Comparison of ENCODE assay signal across 28 mouse cellular contexts in the genomic region with DNA sequence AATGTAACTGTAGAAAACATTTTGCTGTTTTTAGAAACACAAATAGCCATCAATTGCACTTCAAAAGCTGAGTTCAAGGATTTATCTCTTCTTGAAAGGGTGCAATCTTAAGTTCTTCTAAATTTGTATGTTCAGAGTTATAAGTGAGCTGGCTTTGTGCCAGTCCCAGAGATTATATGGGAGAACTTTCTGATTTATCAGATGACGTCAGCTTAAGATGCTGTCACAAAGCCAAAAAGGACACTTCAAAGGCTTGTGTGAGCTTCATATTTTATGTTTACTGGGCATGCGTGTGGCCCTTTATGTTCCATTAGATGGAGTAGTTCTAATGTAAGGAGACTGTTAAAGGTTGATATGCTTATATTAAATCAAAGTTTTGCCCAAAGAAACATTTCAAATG.
DNase-seq lines count a peak whose midpoint lies in the region; ATAC-seq and TF ChIP-seq lines count a peak whose summit lies in the region.
"Had no signal": no experiment of that assay in that cellular context is flagged by ENCODE, and none has a peak within 500 bp of the region (broad histone marks: within the 10 kb centered on the region; RNA-seq: fewer than 3 reads in every experiment).

No protein-coding gene starts in this region.

- no peak overlapping the region for H3K27ac ChIP-seq in limb, embryonic 14.5 days (replicated peaks; ENCODE audit: low read depth, low read length)
- no peak overlapping the region for H3K27ac ChIP-seq in limb, embryonic 10.5 days
- H3K27ac ChIP-seq in kidney, adult 2 months (ENCODE audit: insufficient read depth, low read depth, low read length), result no peak overlapping the region
- H3K27ac ChIP-seq: embryonic facial prominence, embryonic 10.5 days; embryonic facial prominence, embryonic 13.5 days; forebrain, embryonic 12.5 days; forebrain, embryonic 15.5 days; heart, embryonic 15.5 days; hindbrain, embryonic 10.5 days; hindbrain, embryonic 13.5 days; intestine, embryonic 15.5 days had no signal

- peak; percentile 4 for DNase-seq in adrenal gland, postnatal 10 days
- no peak for DNase-seq in adrenal gland, adult 8-10 months
- DNase-seq in limb, embryonic 14.5 days (ENCODE audit: low spot score), result peak; percentile 9
- DNase-seq in limb, embryonic 10.5 days (ENCODE audit: low spot score), result no peak
- DNase-seq in adrenal gland, postnatal 36 days, result peak; percentile 0 to 1
- DNase-seq in kidney, adult 2 months, result no peak
- DNase-seq: cerebellum, adult 11-12 months; cerebellum, adult 8-10 months; cerebellum, postnatal 10 days; cerebellum, postnatal 36 days; embryo, embryonic 11 days; gastrocnemius, postnatal 25 days; heart, adult 18-20 months; heart, postnatal 10 days; heart, postnatal 36 days had no signal

- H3K36me3 ChIP-seq in limb, embryonic 14.5 days (ENCODE audit: control insufficient read depth, insufficient read depth, low read length), result no peaks in the 10 kb centered on the region
- no peaks in the 10 kb centered on the region for H3K36me3 ChIP-seq in limb, embryonic 10.5 days
- H3K36me3 ChIP-seq in kidney, adult 2 months (ENCODE audit: control insufficient read depth, insufficient read depth, low read length), result no peaks in the 10 kb centered on the region
- H3K36me3 ChIP-seq: embryonic facial prominence, embryonic 10.5 days; embryonic facial prominence, embryonic 13.5 days; forebrain, embryonic 12.5 days; forebrain, embryonic 15.5 days; heart, embryonic 12.5 days; heart, embryonic 15.5 days; hindbrain, embryonic 10.5 days; hindbrain, embryonic 13.5 days; intestine, embryonic 15.5 days had no signal

- TF ChIP-seq POLR2A in limb, embryonic 14.5 days (IDR thresholded peaks at IDR 0.05; ENCODE audit: borderline replicate concordance, extremely low read depth, insufficient read depth, insufficient read length), result no peak
- no peak for TF ChIP-seq POLR2A in kidney, adult 2 months (IDR thresholded peaks at IDR 0.05; ENCODE audit: low read depth, low read length)

- no peaks in the 10 kb centered on the region for H3K9me3 ChIP-seq in limb, embryonic 14.5 days (ENCODE audit: control insufficient read depth, low read length)
- no peaks in the 10 kb centered on the region for H3K9me3 ChIP-seq in limb, embryonic 10.5 days (replicated peaks)
- H3K9me3 ChIP-seq: embryonic facial prominence, embryonic 10.5 days; embryonic facial prominence, embryonic 13.5 days; forebrain, embryonic 12.5 days; forebrain, embryonic 15.5 days; heart, embryonic 12.5 days; heart, embryonic 15.5 days; hindbrain, embryonic 10.5 days; hindbrain, embryonic 13.5 days; intestine, embryonic 15.5 days had no signal

- no peak for ATAC-seq in limb, embryonic 14.5 days (ENCODE audit: low FRiP score, low read depth)
- ATAC-seq: activated CD4-positive, CD25-positive, alpha-beta regulatory T cell, adult 4 months; CD4-positive, CD25-positive, alpha-beta regulatory T cell, adult 4 months; forebrain, embryonic 15.5 days; hindbrain, embryonic 16.5 days; intestine, embryonic 15.5 days had no signal

- 58% methylated on average over 2 of the region's 2 CpGs for WGBS in limb, embryonic 14.5 days
- 80% methylated on average over 2 of the region's 2 CpGs for WGBS in limb, embryonic 10.5 days
- 65% methylated on average over 2 of the region's 2 CpGs for WGBS in kidney, adult 2 months

- no peak overlapping the region for H3K4me2 ChIP-seq in limb, embryonic 14.5 days (replicated peaks; ENCODE audit: low read depth, low read length, severe bottlenecking)
- H3K4me2 ChIP-seq: embryonic facial prominence, embryonic 13.5 days; forebrain, embryonic 12.5 days; forebrain, embryonic 15.5 days; heart, embryonic 12.5 days; heart, embryonic 15.5 days; hindbrain, embryonic 13.5 days; intestine, embryonic 15.5 days had no signal

- H3K27me3 ChIP-seq in limb, embryonic 14.5 days (ENCODE audit: control insufficient read depth, insufficient read depth, low read length), result no peaks in the 10 kb centered on the region
- H3K27me3 ChIP-seq in limb, embryonic 10.5 days (ENCODE audit: low read depth, poor library complexity, severe bottlenecking), result no peaks in the 10 kb centered on the region
- H3K27me3 ChIP-seq in kidney, adult 2 months (replicated peaks; ENCODE audit: control insufficient read depth, insufficient read depth, low read length), result no peaks in the 10 kb centered on the region
- H3K27me3 ChIP-seq: embryonic facial prominence, embryonic 13.5 days; forebrain, embryonic 12.5 days; forebrain, embryonic 15.5 days; heart, embryonic 12.5 days; heart, embryonic 15.5 days; hindbrain, embryonic 13.5 days; intestine, embryonic 15.5 days had no signal

- no peak for TF ChIP-seq CTCF in kidney, adult 2 months (conservative IDR thresholded peaks at IDR 0.05; ENCODE audit: insufficient read depth, insufficient read length, low read depth, low read length)

- H3K4me1 ChIP-seq in limb, embryonic 14.5 days (ENCODE audit: control insufficient read depth, insufficient read depth, low read length), result no peaks in the 10 kb centered on the region
- H3K4me1 ChIP-seq in limb, embryonic 10.5 days, result no peaks in the 10 kb centered on the region
- no peaks in the 10 kb centered on the region for H3K4me1 ChIP-seq in kidney, adult 2 months (ENCODE audit: control insufficient read depth, insufficient read depth, low read length)
- H3K4me1 ChIP-seq: embryonic facial prominence, embryonic 10.5 days; embryonic facial prominence, embryonic 13.5 days; forebrain, embryonic 12.5 days; forebrain, embryonic 15.5 days; heart, embryonic 12.5 days; heart, embryonic 15.5 days; hindbrain, embryonic 10.5 days; hindbrain, embryonic 13.5 days; intestine, embryonic 15.5 days had no signal

- H3K9ac ChIP-seq in limb, embryonic 14.5 days (ENCODE audit: low read depth, low read length, severe bottlenecking), result no peak overlapping the region
- H3K9ac ChIP-seq: embryonic facial prominence, embryonic 13.5 days; forebrain, embryonic 12.5 days; forebrain, embryonic 15.5 days; heart, embryonic 12.5 days; heart, embryonic 15.5 days; hindbrain, embryonic 13.5 days; intestine, embryonic 15.5 days had no signal

- H3K4me3 ChIP-seq in limb, embryonic 14.5 days (replicated peaks; ENCODE audit: low read length), result no peak overlapping the region
- no peak overlapping the region for H3K4me3 ChIP-seq in limb, embryonic 10.5 days
- H3K4me3 ChIP-seq in kidney, adult 2 months (ENCODE audit: insufficient read depth, low read depth, low read length), result no peak overlapping the region
- H3K4me3 ChIP-seq: embryonic facial prominence, embryonic 10.5 days; embryonic facial prominence, embryonic 13.5 days; erythroblast, embryonic 14.5 days; forebrain, embryonic 12.5 days; forebrain, embryonic 15.5 days; heart, embryonic 12.5 days; heart, embryonic 15.5 days; hindbrain, embryonic 10.5 days; hindbrain, embryonic 13.5 days; intestine, embryonic 15.5 days had no signal

Comparison
In these comparisons a context has a peak if more than half of its experiments do, and no peak if none do; other contexts are left out.
1. DNase-seq: peak in adrenal gland, postnatal 10 days (single experiment), limb, embryonic 14.5 days (single experiment) and adrenal gland, postnatal 36 days (2 of 2); none in adrenal gland, adult 8-10 months (single experiment), limb, embryonic 10.5 days (single experiment) and kidney, adult 2 months (single experiment).